In genomic region chr5:134875245-134875644, GRCm38 (mm10) we compare ENCODE assay signal across 28 mouse cellular contexts. TPM values are rescaled to one million over a fixed set of nuclear protein-coding genes. Genes with fewer than 3 reads are reported as not detected.
"Had no signal": no experiment of that assay in that cellular context is flagged by ENCODE, and none has a peak within 500 bp of the region (broad histone marks: within the 10 kb centered on the region; RNA-seq: fewer than 3 reads in every experiment).

No protein-coding gene starts in this region.

- H3K36me3 ChIP-seq: heart, embryonic 13.5 days; heart, embryonic 15.5 days; hindbrain, embryonic 13.5 days; hindbrain, embryonic 15.5 days; limb, embryonic 10.5 days; limb, embryonic 12.5 days had no signal

- DNase-seq: gastrocnemius, postnatal 10 days; gastrocnemius, postnatal 25 days; heart, adult 2 months; heart, postnatal 14 days; heart, postnatal 36 days; kidney, adult 11 months; kidney, adult 2 months; kidney, adult 9 months; kidney, postnatal 10 days; kidney, postnatal 25 days; liver had no signal

- H3K9me3 ChIP-seq: heart, embryonic 13.5 days; heart, embryonic 15.5 days; hindbrain, embryonic 13.5 days; hindbrain, embryonic 15.5 days; limb, embryonic 10.5 days; limb, embryonic 12.5 days had no signal

- H3K27ac ChIP-seq: heart, adult 2 months; heart, embryonic 13.5 days; heart, embryonic 15.5 days; hindbrain, embryonic 13.5 days; hindbrain, embryonic 15.5 days; layer of hippocampus, adult 2 months; left cerebral cortex, adult 2 months; limb, embryonic 10.5 days; limb, embryonic 12.5 days had no signal

- H3K4me3 ChIP-seq: heart, adult 2 months; heart, embryonic 13.5 days; heart, embryonic 15.5 days; hindbrain, embryonic 13.5 days; hindbrain, embryonic 15.5 days; layer of hippocampus, adult 2 months; left cerebral cortex, adult 2 months; limb, embryonic 10.5 days; limb, embryonic 12.5 days had no signal

- H3K4me1 ChIP-seq: heart, embryonic 13.5 days had no signal

- H3K9ac ChIP-seq: heart, embryonic 13.5 days; heart, embryonic 15.5 days; hindbrain, embryonic 13.5 days; hindbrain, embryonic 15.5 days; limb, embryonic 12.5 days had no signal

- H3K27me3 ChIP-seq: heart, embryonic 13.5 days; hindbrain, embryonic 13.5 days; hindbrain, embryonic 15.5 days; limb, embryonic 12.5 days had no signal

- H3K4me2 ChIP-seq: heart, embryonic 11.5 days; heart, embryonic 13.5 days; heart, embryonic 15.5 days; hindbrain, embryonic 13.5 days; hindbrain, embryonic 15.5 days; limb, embryonic 12.5 days; liver, embryonic 11.5 days had no signal

RNA-seq across cellular contexts. Expression of gene Tmem270, which starts 31.3 kb away (rescaled TPM):
- polyA plus RNA-seq: heart, adult 2 months; heart, embryonic 11.5 days; heart, embryonic 13.5 days; heart, embryonic 15.5 days; heart, postnatal 0 days; hindbrain, embryonic 11.5 days; hindbrain, embryonic 13.5 days; hindbrain, embryonic 15.5 days; hindbrain, postnatal 0 days; intestine, embryonic 14.5 days; intestine, embryonic 16.5 days; kidney, embryonic 16.5 days; limb, embryonic 10.5 days; limb, embryonic 12.5 days; limb, embryonic 14.5 days; liver, embryonic 11.5 days had no signal

RNA-seq across cellular contexts. Expression of gene Cldn13, which starts 40.1 kb away (rescaled TPM):
- polyA plus RNA-seq: hindbrain, embryonic 13.5 days; hindbrain, postnatal 0 days; kidney, adult 2 months had no signal
